Mouse (Mus musculus): ENCODE measurements at regions not wholly inside any gene's neighbourhood (a gene's known extent, or its start where the extent isn't known, plus 50 kb on each side); places are given as distances from the start of the nearest gene placed in this dataset.

DNA sequence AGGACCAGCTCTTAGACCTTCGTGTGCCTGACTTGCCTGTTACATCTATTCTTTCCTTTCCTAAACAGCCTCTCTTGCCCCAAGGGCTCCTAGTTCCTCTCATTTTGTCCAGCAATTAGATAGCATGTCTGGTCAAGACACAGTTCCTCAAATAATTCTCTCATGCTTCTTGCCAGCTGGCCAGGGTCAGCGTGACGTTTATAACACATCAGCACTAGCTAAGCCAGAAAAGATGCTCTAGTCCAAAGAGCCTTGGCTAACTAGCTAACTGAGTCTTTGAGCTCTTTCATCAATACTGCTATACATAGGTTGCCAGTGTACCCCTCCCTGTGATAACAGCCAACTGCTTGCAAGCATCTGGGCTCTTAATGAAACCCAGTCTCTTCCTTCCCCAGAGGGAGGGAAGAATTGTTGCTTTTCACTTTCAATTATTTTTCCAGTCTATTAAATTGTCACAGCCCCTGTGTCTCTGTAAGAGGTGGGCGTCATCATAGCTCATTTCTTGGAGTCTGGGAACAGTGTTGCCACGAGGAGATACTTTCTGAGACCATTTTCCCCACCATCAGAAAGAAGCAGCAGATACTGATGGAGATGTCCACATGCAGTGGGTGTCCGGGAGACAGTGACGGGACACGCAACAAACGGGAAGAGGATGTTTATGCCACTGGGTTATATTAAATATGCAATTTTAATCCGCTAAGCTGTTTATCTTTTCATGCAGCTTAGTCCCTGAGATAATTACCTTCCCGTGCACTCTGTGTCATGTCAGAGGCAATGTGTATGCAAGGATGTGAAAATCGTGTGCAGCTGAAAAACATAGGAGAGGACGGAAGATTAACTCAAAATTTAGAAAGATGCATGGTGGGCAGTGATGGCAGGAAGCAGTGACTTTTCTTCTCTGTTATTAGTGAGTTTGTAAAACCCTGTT lies 250.1 kb upstream of the Nmur2 start:
- intact Hi-C loops (cut with DNase I): loop anchor here (1.0 kb wide), 1 partner anchor 11 kb away; no protein-coding TSS in a partner anchor

DNA sequence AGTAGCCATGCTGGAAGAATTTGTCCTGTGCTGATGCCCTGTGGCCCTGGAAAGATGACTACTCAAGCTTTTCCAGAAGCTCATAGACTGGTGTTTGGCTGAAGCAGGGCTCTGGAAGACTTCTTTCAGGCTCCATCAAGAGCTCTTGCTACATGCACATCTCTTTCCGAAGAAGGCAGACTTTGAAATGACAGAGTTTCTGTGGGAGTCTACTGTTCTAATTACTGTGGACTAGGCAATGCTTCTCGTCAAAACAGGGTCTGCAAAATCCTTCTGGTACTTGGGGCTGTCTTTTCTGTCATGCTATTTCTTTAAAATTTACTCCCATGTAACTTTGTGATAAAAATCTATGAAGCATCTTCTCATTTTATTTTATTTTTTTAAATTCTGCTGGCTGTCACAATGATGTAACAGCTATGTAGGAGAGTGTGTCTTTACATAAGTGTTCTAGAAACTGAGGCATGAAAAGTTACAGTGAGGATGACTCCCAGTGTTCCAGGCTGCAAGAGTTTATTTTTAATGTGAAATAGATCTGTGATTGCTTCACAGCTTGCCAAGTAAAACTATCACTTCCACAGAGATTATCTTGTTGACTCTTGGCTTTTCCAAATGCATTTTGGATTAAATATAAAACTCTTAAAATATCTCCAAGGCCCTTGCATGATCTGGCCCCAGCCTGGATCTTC lies 244.9 kb upstream of the Nmur2 start:
- intact Hi-C loops (cut with DNase I): no loop called here

DNA sequence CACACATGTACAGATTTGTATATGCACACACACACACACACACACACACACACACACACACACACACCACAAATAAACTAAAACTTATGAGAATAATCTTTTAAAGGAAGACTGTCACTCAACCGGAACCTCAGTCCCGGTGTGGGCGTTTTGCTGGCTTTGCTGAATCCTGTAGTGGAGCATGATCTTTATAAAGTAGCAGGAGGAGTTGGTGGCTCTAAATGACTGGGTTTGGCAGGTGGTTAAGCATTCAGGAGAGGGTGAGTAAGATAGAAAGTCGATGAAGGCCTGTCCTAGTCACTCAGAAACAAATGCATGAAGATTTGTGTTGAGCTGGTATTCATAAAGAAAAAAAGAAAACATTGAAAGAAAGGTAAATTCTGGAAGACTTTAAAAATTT lies 240.4 kb upstream of the Nmur2 start:
- intact Hi-C loops (cut with DNase I): no loop called here

DNA sequence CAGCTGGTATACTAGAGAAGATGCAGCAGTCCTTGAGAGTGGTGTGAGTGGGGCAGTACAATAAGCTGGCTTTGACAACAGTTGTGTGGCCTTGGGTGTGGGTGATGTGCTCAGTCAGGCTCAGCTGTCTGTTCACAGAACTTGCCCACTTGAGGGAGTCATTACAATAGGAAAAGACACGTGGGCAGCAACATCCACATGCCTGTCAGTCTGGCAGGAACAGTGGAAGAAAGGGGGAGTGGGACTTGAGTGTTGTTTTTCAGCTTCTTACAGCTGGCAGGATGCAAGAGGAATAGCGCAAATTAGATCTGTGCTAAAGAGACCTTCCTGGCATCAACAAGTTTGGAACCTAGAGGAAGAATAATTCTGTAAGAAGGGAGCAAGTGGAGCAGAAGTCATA lies 239.4 kb upstream of the Nmur2 start:
- intact Hi-C loops (cut with DNase I): loop anchor here (1.0 kb wide), 1 partner anchor 11 kb away; no protein-coding TSS in a partner anchor

DNA sequence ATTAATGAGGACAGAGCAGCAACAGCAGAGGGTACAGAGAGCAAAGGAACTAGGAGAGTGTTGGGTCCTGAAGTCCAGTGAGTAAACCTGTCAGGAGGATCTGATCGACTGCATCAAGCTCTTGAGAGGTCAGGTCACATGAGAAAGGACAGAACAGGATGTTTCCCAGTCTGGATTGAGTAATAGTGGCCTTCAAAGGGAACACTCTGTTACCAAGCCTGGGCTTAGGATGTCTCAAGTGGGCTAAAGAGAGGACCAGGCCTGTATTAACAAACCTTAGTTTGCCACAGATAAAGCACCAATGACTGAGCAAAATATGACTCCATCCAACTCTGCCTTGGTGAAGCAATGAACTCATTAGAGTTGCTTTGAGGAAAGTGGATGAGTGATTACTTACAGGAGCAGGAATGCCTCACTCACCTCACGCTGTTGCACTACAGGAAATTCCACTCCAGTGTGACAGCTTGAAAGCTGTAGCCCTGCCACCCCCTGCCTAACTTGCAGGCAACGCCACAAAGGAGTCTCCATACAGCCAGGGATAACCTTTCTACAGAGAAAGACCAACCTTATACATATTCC lies 229.2 kb upstream of the Nmur2 start:
- intact Hi-C loops (cut with DNase I): no loop called here

DNA sequence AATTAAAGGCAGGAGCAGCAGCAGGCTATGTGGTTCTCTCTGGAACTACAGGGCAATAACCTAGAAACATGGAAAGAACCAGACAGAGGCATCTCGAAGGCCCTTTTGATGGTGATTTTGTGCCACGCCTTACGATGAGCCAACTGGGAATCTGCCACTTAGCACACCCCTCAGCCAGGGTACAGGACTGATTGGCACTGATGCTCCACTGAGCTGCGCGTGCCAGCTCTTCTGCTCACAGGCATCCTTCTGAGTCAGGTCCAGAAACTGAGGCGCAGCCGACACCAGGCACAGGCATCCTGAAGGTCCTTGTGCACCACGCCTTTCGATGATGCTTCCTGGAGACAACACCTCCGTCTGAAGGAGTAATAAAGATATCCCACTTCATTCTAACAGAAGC lies 221.9 kb upstream of the Nmur2 start:
- intact Hi-C loops (cut with DNase I): no loop called here

DNA sequence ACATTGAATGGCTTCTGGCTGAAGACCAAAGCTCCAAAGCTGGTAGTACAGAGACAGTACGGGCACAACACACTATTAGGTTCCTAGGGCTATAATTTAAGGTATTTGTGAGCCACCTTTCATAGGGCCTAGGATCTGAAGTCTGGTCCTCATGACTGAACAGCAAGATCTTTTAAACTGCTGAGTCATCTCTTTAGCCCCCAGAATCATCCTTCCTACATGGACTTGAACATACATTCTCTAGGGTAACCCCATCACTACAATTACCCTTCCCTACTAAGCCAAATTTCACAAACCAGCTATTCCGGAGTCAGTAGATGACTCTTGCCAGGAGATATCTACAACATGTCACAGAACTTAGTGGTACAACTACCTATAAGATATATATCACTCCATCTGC lies 215.5 kb upstream of the Nmur2 start:
- intact Hi-C loops (cut with DNase I): no loop called here

DNA sequence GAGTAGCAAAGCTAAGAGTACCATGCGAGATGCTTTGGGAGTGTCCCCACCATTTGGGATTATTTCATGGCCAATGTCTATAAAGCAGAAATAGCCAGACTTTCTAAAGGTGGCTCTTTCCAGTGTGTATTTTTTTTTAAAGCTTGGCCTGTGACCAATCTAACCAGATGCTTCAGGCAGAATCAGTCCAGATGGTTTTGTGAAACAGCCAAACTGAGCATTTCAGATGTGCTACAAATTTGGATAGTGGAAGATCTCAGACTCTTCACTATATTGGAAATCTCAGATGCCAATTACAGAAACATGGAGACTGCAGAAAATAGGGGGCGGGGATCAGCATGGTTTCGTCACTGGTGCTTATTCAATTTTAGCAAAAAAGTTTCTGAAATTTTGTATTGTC lies 213.6 kb upstream of the Nmur2 start:
- intact Hi-C loops (cut with DNase I): no loop called here

DNA sequence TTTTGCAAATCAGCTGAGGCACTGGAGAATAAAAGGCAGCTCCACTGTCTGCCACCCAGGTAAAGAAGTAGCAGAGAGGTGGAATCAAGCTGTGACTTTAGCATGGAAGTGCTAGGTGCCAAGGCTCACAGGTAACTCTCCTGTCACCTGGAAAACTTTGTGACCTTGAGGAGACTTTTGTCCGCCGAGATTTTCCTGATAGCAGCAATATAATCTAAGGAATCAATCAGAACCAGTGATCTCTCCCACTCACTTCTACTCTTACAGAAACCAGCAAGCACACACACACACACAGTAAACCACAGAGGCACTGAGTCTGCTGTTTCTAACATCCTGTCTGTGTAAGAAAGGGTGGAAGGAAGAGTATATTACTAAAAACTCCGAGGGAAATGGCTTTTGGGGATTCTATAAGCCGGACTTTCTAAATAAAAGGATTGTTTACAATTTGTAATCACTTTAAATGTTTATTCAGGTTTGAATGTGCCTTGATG lies 206.6 kb upstream of the Nmur2 start:
- intact Hi-C loops (cut with DNase I): no loop called here

DNA sequence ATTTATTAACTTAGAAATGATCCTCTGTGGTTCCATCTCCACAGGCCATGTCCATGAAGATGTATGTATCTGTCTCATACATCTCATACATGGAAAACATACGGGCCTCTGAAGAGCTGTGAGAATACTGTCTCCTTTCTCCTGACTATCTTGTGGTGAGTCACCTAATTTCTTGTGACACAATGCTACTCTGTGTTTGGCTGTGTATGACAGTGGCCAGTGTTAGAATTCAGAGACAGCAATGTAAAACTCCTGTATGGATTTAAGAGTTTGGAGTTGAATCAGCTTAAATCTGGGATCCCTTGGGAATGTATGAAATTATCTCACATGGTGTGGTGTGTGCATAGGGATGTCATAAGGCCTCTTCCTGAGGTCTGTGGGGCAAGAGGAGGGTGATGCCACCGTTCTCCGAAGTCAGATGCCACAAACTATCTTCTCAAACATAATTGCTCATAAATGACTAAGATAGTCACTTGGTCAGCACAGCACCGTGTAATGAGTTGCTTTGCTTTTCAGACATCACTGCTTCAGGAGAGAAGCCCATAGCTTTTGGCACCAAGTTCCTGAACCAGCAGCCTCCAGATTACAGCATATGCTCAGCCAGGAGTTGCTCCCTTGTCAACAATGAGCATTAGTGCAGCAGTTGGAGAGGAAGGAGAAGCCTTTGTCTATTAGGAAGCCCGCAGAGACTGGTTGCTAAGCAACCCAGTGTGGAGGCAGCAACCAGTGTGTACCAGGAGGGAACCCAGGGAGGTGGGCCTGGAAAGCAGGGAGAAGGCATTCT lies 205.9 kb upstream of the Nmur2 start:
- intact Hi-C loops (cut with DNase I): no loop called here

DNA sequence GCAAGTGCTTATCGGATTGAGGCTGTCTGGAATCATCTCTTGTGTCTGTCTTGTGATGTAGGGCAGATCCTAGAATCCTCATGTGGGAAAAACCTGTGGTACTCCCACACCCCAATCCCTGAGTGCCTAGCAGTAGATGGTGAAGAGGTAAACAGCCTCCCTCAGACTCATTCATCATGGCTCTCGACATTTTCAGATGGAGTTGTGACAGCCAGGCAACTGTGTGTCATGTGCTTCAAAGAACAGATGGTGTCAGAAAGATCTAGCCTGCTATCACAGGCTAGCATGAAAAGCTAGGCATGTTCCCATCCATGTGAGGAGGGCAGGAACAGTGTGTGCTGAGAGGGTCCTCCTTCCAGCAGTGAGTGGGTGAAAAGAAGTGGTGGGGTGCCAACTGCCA lies 204.1 kb upstream of the Nmur2 start:
- intact Hi-C loops (cut with DNase I): no loop called here

DNA sequence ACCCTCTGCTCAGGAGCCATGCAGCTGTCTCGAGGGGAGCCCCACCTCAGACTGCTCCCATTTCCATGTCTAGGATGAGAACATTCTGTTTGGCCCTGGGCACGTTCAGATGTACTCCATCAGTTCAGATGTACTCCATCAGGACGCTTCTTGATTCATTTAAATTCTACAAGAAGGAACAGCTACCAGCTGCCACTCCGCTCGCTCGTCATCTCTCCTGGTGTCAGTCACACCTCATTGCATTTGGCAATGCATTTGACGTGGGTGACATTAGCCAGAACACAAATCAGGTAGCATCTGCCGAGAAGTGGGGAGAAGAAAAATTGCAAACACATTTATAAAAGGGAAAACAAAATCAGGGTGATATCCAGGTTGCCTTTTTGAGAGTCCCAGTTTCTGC lies 202.6 kb upstream of the Nmur2 start:
- intact Hi-C loops (cut with DNase I): no loop called here

DNA sequence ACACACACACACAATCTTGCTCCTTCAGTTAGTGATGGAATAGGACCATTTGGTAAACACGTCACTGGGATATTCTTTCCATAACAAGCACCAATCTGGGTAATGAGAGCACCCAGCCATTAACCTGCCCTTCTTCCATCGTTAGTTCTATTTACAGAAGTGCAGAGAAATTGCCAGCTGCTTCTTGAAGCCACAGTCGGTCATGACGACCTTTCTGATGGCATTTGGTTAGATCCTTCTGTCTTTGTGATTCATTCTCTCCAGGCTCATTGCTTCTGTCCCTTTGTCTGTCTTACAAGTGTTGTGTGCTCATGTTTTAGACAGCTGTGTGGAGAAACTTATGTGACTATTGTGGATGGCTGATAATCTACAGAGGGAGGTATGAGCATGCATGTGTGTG lies 197.9 kb upstream of the Nmur2 start:
- intact Hi-C loops (cut with DNase I): no loop called here

DNA sequence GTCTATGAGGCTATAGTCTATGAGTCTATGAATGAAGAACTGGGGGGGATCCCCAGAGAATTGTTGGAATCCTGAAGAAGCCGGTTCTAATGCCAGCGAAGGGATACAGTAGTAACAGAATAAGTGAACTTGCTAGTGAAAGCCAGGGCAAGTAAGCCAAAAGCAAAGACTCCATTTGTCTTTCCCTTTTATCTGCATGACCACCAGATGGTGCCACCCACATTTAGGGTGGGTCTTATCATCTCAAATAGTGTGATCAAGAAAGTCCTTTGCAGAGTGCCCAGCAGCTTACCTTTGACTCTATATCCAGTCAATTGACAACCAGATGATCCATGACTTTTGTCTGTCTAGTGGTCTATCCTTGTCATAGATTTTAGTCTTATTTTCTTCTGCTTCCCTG lies 184.2 kb upstream of the Nmur2 start:
- intact Hi-C loops (cut with DNase I): loop anchor here (10.0 kb wide), 1 partner anchor 1240 kb away; no protein-coding TSS in a partner anchor

DNA sequence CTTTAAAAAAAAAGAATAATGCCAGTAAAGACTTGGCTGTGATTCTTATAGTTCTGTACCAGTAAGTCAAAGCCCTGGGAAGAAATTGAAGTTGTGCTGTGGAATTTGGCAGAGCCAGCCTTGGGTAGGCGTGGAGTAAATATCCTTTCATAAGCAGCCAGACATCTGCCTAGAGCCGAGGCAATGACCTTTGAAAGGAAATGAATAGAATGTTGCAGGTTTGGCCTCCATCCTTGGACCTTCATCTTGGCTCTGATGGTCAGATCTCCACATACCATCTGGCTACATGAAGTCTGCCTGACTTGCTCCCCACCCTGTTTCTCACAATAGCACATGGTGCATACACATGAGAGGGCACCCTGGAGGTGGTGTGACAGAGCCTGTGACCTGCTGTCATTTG lies 174.9 kb upstream of the Nmur2 start:
- intact Hi-C loops (cut with DNase I): no loop called here

DNA sequence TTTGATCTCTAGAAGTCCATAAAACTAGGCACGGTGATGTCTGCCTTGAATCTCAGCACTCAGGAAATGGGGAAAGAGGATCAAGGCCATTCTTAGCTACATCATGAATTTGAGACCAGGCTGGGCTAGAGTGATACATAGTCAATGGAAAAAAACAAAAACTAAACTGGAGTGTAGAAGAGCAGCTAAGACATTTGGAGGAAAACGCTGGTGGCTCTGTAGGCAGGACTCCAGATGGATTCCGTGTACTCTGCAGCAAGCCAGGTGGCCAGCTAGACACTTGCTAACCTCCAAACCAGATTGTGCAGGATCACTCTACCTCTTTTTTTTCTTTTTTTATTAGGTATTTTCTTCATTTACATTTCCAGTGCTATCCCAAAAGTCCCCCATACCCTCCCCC lies 161.0 kb upstream of the Nmur2 start:
- intact Hi-C loops (cut with DNase I): loop anchor here (10.0 kb wide), 1 partner anchor 147 kb away; no protein-coding TSS in a partner anchor

DNA sequence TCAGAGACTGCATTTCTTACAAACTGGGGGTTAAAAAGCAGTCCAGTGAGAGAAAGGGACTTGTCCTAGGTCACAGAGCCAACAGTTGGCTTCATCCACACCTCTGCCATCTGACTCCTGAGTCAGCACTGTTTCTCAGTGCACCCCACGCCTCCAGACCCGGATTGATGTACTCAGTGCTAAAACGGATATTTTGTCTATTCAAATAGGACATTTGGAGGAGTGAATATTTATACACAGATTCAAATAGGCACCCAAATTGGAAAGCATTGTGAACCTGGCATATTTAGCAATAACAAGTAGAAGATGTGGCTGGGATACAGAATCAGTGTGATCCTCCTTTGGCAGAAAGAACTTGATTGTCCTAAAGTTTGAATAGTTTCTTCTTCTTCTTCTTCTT lies 154.5 kb upstream of the Nmur2 start:
- intact Hi-C loops (cut with DNase I): no loop called here

DNA sequence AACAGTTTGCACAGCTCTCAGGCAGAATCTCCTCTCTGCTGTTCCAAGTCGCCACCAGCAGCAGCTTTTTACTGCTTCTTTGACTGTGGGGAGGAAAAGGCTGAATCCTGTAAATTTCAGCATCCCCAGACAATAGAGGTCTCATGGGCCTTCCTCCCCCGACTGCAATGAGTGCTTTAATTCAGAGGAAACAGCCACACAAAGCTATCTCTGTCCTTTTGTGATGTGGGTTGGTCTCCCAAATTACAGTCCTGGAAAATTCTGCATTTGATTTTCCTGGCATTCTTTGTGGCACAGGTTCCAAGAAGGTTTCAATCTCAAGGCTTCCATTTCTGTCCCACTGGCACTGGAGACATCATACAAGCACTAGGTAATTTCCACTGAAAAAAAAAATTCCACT lies 152.6 kb upstream of the Nmur2 start:
- intact Hi-C loops (cut with DNase I): no loop called here

DNA sequence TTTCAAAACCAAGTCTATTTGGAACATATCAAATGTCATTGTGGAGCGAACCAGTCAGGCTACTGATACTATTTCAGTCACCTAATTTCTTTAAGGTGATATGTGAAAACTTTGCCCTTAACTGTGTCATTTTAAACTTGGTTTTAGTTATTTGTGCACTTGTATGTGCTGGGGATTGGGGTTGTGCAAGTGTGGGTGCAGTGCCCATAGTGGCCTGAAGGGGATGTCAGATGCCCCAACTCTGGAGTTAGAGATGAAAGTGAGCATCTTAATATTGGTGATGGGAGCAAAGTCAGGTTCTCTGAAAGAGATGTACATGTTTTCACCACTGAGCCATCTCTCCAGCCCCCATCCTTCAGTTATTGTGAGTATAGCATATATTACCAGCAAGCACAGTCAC lies 133.1 kb upstream of the Nmur2 start:
- intact Hi-C loops (cut with DNase I): no loop called here

DNA sequence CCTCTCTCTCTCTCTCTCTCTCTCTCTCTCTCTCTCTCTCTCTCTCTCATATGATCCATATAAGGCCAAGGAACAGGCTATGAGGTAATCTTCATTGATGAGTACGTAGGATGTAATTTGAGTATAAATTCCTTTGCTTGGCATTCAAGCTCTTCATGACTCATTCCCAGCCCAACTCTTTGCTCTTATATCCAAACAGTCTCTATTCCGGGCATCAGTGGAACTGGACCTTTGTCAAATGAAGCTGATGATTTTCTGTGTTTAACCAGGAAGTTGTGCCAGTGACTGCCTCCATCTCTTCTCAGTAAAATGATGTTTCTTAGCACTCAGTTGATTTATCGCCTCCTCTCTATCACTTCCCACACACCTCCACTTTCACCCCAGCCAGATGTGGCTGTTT lies 132.4 kb upstream of the Nmur2 start:
- intact Hi-C loops (cut with DNase I): no loop called here

DNA sequence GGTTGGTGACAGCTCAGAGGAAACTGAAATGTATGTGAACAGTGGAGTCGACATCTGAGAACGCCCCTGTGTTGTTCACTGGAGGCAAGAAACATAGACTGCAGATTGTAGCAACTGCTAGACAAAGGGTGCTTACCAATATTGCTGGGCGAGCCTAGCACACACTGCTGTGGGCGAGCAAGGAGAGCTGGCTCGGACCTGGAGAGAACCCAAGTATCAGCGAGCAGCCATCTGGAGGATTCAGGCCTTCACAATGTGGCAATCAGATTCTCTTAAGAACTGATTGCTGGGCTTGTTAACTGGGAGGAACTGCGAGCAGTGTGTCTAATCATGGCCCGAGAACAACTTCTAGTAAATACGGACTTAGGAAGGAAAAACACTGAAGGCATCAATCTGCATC lies 128.8 kb upstream of the Nmur2 start:
- intact Hi-C loops (cut with DNase I): no loop called here
